Comparison of ENCODE assay signal across 18 mouse cellular contexts in the genomic region with DNA sequence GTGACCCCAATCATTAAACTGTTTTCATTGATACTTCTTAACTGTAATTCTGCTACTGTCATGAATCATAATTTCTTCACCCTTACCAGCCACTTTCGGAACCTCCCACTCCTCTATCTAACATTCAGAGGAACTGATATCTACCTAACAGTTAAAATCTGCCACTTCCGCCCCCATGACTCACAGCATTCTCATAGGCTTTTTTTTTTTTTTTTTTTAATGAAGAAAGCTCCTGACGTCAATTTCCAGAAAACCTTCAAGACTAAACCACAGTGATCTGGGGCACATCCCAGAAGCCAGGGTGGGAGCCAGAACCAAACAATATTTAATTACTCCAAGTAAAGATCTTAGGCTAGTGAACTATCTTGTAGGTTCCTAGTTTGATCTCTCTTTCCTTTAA. TPM values are rescaled to one million over a fixed set of nuclear protein-coding genes. Genes with fewer than 3 reads are reported as not detected.
DNase-seq lines count a peak whose midpoint lies in the region; TF ChIP-seq lines count a peak whose summit lies in the region.
"Had no signal": no experiment of that assay in that cellular context is flagged by ENCODE, and none has a peak within 500 bp of the region (broad histone marks: within the 10 kb centered on the region; RNA-seq: fewer than 3 reads in every experiment).

No protein-coding gene starts in this region.

- H3K27ac ChIP-seq in embryonic fibroblast, embryonic 13.5 days (ENCODE audit: insufficient read depth, low read length): peak overlapping the region; percentile 34; the same call in 1 of the 2 replicates
- H3K27ac ChIP-seq: forebrain, embryonic 15.5 days; hindbrain, embryonic 12.5 days; limb, embryonic 15.5 days; midbrain, embryonic 15.5 days had no signal

- no peak overlapping the region for H3K4me3 ChIP-seq in embryonic fibroblast, embryonic 13.5 days (ENCODE audit: insufficient read depth, low read length)
- H3K4me3 ChIP-seq: forebrain, embryonic 15.5 days; hindbrain, embryonic 12.5 days; limb, embryonic 15.5 days; midbrain, embryonic 15.5 days had no signal

- DNase-seq in 416B (ENCODE audit: low read depth): peak; percentile 96
- DNase-seq in CD4-positive helper T cell, adult 2 months (ENCODE audit: low read depth, low spot score): peak; percentile 90
- DNase-seq in natural killer cell, adult 2 months (ENCODE audit: low spot score in 2 of 2): peak; percentile 73 to 75
- no peak for DNase-seq in layer of hippocampus, postnatal 10 days (ENCODE audit: low spot score in 2 of 2)
- no peak for DNase-seq in kidney, postnatal 10 days
- no peak for DNase-seq in heart, adult 9 months (ENCODE audit: low spot score in 2 of 2)
- DNase-seq: gastrocnemius, postnatal 25 days; kidney, adult 18-20 months; right cerebral cortex, postnatal 14 days had no signal

- no peak for TF ChIP-seq CTCF in embryonic fibroblast, embryonic 13.5 days (IDR thresholded peaks at IDR 0.05; ENCODE audit: borderline replicate concordance, insufficient read depth, low read length)

- TF ChIP-seq POLR2A in embryonic fibroblast, embryonic 13.5 days (IDR thresholded peaks at IDR 0.05; ENCODE audit: low read depth, low read length): no peak

- no peaks in the 10 kb centered on the region for H3K4me1 ChIP-seq in embryonic fibroblast, embryonic 13.5 days (ENCODE audit: control insufficient read depth, insufficient read depth, low read length)
- H3K4me1 ChIP-seq: forebrain, embryonic 15.5 days; hindbrain, embryonic 12.5 days; limb, embryonic 15.5 days; midbrain, embryonic 15.5 days had no signal

RNA-seq across cellular contexts. Expression of a gene that starts 4.8 kb away (rescaled TPM):
- 1.9 and 2.9 TPM in 2 replicates for polyA plus RNA-seq in embryonic fibroblast, embryonic 13.5 days (2011; ENCODE audit: insufficient read length, low read depth, missing spikeins)
- 1 to 10 TPM; 7.5 to 8.3 TPM for total RNA-seq in layer of hippocampus, postnatal 10 days (2021)

RNA-seq across cellular contexts. Expression of a gene that starts 41.0 kb away (rescaled TPM):
- not detected in 2 replicates for polyA plus RNA-seq in embryonic fibroblast, embryonic 13.5 days (2011; ENCODE audit: insufficient read length, low read depth, missing spikeins)
- not detected for total RNA-seq in layer of hippocampus, postnatal 10 days (2021)
- total RNA-seq: gastrocnemius, postnatal 25 days; left cerebral cortex, adult 8-10 months had no signal
- polyA plus RNA-seq: forebrain, embryonic 15.5 days; heart, embryonic 14.5 days; hindbrain, embryonic 12.5 days; large intestine, adult 2 months; limb, embryonic 15.5 days; lung, embryonic 16.5 days; midbrain, embryonic 15.5 days had no signal

Comparison
In these comparisons a context has a peak if more than half of its experiments do, and no peak if none do; other contexts are left out.
1. DNase-seq: peak in 416B (single experiment), CD4-positive helper T cell, adult 2 months (single experiment) and natural killer cell, adult 2 months (2 of 2); none in layer of hippocampus, postnatal 10 days (0 of 2), kidney, postnatal 10 days (single experiment) and heart, adult 9 months (0 of 2).